Mouse (Mus musculus) heart, adult 2 months (tissue): ENCODE results near the gene Tomm22.

Source experiments
- CTCF ChIP-seq: fragments of 200-600 bp; IDR thresholded peaks from 2 replicates; pipeline ENCODE4 v1.8.1; 2022; ENCODE audit warnings: antibody characterized with exemption, mild to moderate bottlenecking, moderate library complexity
- POLR2A ChIP-seq: fragments of 200-500 bp; IDR thresholded peaks from 2 replicates; pipeline ENCODE4 v1.6.1; 2011; ENCODE audit warnings: mild to moderate bottlenecking, low read depth, low read length, control low read depth; ENCODE audit not compliant: insufficient read depth

DNA sequence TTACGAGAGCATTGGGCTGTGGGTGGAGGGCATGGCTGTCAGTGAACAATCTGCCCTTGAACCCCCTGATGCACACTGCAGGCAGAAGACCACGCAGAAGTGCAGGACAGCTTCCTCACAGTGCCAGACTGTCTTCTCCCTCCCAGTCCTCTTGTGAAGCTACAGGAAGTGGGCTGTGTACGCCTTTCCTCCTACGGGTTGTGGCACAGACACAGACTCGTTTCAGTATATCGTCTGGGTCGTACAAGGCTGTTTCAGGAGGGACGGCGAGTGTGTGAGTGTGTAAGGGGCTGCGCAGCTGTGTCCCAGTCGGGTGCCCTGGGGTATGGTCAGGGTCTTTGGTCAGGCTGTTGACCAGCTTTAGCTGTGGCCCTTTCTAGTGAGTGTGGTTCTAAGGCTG, 23.1 kb downstream of the Tomm22 start:
- TF ChIP-seq POLR2A, result no peak
- no peak for TF ChIP-seq CTCF
